Mouse (Mus musculus) hindbrain, embryonic 16.5 days (tissue): Measurements from ENCODE around the gene Gskip. TPM values are rescaled to one million over a fixed set of nuclear protein-coding genes. Genes with fewer than 3 reads are reported as not detected.

Experiments used
- ATAC-seq: fragments of 200-750 bp; cut with Nextera tagmentation; 2 replicates; pipeline ENCODE4 v1.8.0; 2017; ENCODE audit warnings: moderate TSS enrichment, moderate library complexity
- H3K27ac ChIP-seq: fragments of 300-500 bp; sonication (generic); 2 replicates; pipeline ENCODE4 v1.5.1; 2014; ENCODE audit warnings: low read depth, mild to moderate bottlenecking, control low read depth, low read length, moderate library complexity
- H3K27me3 ChIP-seq: fragments of 300-500 bp; sonication (generic); replicated peaks from 2 replicates; pipeline ENCODE4 v1.6.1; 2014; ENCODE audit warnings: low read length; ENCODE audit not compliant: control insufficient read depth, insufficient read depth
- H3K36me3 ChIP-seq: fragments of 300-500 bp; sonication (generic); 2 replicates; pipeline ENCODE4 v1.6.1; 2014; ENCODE audit warnings: mild to moderate bottlenecking, low read length, moderate library complexity, mixed read lengths; ENCODE audit not compliant: control insufficient read depth, insufficient read depth
- H3K4me1 ChIP-seq: fragments of 300-500 bp; sonication (generic); 2 replicates; pipeline ENCODE4 v1.6.1; 2014; ENCODE audit warnings: low read depth, low read length; ENCODE audit not compliant: control insufficient read depth, insufficient read depth
- H3K4me2 ChIP-seq: fragments of 300-500 bp; sonication (generic); 2 replicates; pipeline ENCODE4 v1.6.1; 2014; ENCODE audit warnings: mild to moderate bottlenecking, low read length, control low read depth, moderate library complexity
- H3K4me3 ChIP-seq: fragments of 300-500 bp; sonication (generic); 2 replicates; pipeline ENCODE4 v1.5.1; 2014; ENCODE audit warnings: mild to moderate bottlenecking, low read length, control low read depth, moderate library complexity
- H3K9ac ChIP-seq: fragments of 300-500 bp; sonication (generic); 2 replicates; pipeline ENCODE4 v1.6.1; 2014; ENCODE audit warnings: low read depth, mild to moderate bottlenecking, control low read depth, low read length, moderate library complexity
- H3K9me3 ChIP-seq: fragments of 300-500 bp; sonication (generic); 2 replicates; pipeline ENCODE4 v1.6.1; 2014; ENCODE audit warnings: mild to moderate bottlenecking, low read length, moderate library complexity; ENCODE audit not compliant: control insufficient read depth
- WGBS: fragments of 180-500 bp; shearing (Covaris S2); extraction: QIAGEN DNeasy Blood & Tissue Kit; methylation state at CpG from one replicate; pipeline ENCODE4 v1.1.7; 2014; 5-methylcytosine and 5-hydroxymethylcytosine counted together
- polyA plus RNA-seq: library from polyadenylated mRNA; unstranded; fragments of >200 nt; fragmentation: Nextera tagmentation; extraction: Ambion mirVana; gene quantifications from 2 replicates; pipeline ENCODE4 v1.2.1, GENCODE M21; 2015

Gene Gskip
- polyA plus RNA-seq, 1 experiment from 2014 or later, result 26.0 TPM

- no peak overlapping the region for H3K4me2 ChIP-seq
- H3K9ac ChIP-seq, result no peak overlapping the region
- no peaks in the 10 kb centered on the region for H3K9me3 ChIP-seq
- no peaks in the 10 kb centered on the region for H3K4me1 ChIP-seq
- H3K4me3 ChIP-seq, result no peak overlapping the region
- WGBS, result 77% methylated on average over 6 of the region's 6 CpGs
- H3K27me3 ChIP-seq, result no peaks in the 10 kb centered on the region
- H3K36me3 ChIP-seq, result no peaks in the 10 kb centered on the region
- no peak overlapping the region for H3K27ac ChIP-seq
- no peak for ATAC-seq
Observed at GRCm38 (mm10) chr12:105730851-105731460, 46.3 kb downstream of the Gskip start.

DNA sequence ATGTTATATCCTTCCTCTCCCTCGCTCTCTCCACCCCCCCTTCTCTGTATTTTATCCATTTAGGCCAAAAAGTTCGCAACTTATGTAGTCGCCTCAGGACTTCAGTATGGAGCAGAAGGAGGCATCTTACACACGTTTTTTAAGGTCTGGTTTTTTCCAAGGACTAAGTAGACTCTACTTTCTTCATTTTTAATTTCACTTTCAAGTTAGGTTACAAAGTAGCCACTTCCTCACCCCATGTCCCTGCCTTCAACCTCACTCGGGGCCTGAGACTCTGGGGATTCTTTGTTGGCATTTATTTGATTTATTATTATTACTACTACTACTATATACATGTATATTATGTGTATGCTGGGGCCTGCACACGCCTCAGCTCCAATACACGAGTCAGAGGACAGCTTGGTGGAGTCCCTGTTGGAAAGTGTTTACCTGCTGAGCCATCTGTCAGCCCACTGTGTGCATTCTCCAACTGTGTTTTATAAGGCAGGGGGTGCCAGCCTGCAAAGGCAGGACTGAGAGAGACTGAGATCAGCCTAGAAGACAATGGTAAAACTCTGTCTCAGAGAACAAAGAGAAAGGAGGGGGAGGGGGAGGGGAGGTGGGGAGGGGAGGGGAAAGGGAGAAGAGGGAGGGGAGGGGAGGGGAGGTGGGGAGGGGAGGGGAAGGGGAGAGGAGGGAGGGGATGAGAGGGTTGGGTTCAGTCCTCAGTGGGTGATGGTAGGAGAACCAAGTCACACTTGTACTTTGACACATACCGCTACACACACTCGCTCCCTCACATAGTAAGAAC, 48.9 kb downstream of the Gskip start:
- Histone ChIP-seq H3K4me3 (no peak overlapping the region), H3K9me3 (no peaks in the 10 kb centered on the region), H3K9ac (no peak overlapping the region), H3K27me3 (no peaks in the 10 kb centered on the region), H3K4me2 (no peak overlapping the region), H3K4me1 (no peaks in the 10 kb centered on the region), H3K36me3 (no peaks in the 10 kb centered on the region), H3K27ac (no peak overlapping the region)
- ATAC-seq, result no peak
- WGBS, result 69% methylated on average over 9 of the region's 9 CpGs

DNA sequence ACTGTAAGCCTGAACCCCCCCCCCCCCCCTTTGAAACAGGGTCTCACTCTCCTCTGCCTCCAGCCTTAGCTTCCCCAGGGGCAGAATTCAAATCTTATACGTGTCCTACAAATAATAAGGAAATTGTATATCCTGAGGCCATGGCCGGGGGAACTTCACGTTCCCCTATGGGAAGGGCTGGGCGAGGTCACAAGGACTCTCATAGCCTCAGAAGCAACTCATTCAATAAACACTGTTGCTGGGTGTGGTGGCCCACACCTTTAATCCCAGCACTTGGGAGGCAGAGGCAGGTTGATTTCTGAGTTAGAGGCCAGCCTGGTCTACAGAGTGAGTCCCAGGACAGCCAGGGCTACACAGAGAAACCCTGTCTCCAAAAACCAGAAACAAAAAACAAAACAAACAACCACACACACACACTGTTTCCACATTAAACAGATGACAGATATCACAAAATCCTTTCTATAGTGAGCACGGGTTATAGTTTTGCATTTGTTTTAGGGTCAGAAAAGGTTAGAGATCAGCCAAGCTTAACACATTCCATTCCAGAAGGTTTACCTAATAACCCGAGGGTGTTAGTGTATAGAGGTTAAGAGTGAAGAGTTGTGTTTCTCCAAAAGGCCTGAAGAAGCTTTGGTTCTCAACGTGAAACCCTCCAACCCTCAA, 50.7 kb downstream of the Gskip start:
- H3K4me3 ChIP-seq, result no peak overlapping the region
- no peaks in the 10 kb centered on the region for H3K36me3 ChIP-seq
- 80% methylated on average over 7 of the region's 7 CpGs for WGBS
- H3K27me3 ChIP-seq, result no peaks in the 10 kb centered on the region
- no peaks in the 10 kb centered on the region for H3K9me3 ChIP-seq
- no peak overlapping the region for H3K27ac ChIP-seq
- no peaks in the 10 kb centered on the region for H3K4me1 ChIP-seq
- no peak overlapping the region for H3K9ac ChIP-seq
- H3K4me2 ChIP-seq, result no peak overlapping the region
- no peak for ATAC-seq

GRCm38 (mm10) chr12:105735889-105736251, 51.2 kb downstream of the Gskip start:
- H3K4me1 ChIP-seq, result no peaks in the 10 kb centered on the region
- no peaks in the 10 kb centered on the region for H3K36me3 ChIP-seq
- H3K27ac ChIP-seq, result no peak overlapping the region
- H3K4me3 ChIP-seq, result no peak overlapping the region
- no peak overlapping the region for H3K9ac ChIP-seq
- no peaks in the 10 kb centered on the region for H3K9me3 ChIP-seq
- H3K27me3 ChIP-seq, result no peaks in the 10 kb centered on the region
- WGBS, result 92% methylated on average over 6 of the region's 6 CpGs
- no peak overlapping the region for H3K4me2 ChIP-seq
- ATAC-seq, result no peak

- WGBS, result 80% methylated on average over 15 of the region's 15 CpGs
- no peaks in the 10 kb centered on the region for H3K9me3 ChIP-seq
- H3K27ac ChIP-seq, result no peak overlapping the region
- no peak for ATAC-seq
- H3K36me3 ChIP-seq, result no peaks in the 10 kb centered on the region
- no peaks in the 10 kb centered on the region for H3K27me3 ChIP-seq
- H3K4me1 ChIP-seq, result no peaks in the 10 kb centered on the region
- no peak overlapping the region for H3K4me3 ChIP-seq
- H3K9ac ChIP-seq, result no peak overlapping the region
- no peak overlapping the region for H3K4me2 ChIP-seq
Observed at GRCm38 (mm10) chr12:105738316-105739096, 53.9 kb downstream of the Gskip start.

DNA sequence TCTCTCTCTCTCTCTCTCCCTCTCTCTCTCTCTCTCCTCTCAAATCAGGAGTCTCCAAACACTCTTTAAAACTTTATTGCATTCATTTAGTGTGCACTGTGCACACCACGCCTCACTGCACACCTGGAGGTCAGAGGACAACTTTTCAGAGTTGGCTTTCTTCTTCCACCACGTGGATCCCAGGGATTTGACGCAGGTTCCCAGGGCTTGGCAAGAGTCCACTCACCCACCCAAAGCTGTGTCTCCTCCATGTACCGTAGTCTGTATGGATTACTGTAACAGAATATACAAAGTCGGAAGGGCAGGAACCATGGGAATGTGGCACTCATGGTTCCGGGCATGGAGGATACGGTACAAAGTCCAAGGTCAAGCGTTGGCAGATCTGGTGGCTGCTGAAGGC, 55.0 kb downstream of the Gskip start:
- Histone ChIP-seq H3K36me3 (no peaks in the 10 kb centered on the region), H3K4me3 (no peak overlapping the region), H3K4me1 (no peaks in the 10 kb centered on the region), H3K27ac (no peak overlapping the region), H3K4me2 (no peak overlapping the region), H3K27me3 (no peaks in the 10 kb centered on the region), H3K9ac (no peak overlapping the region), H3K9me3 (no peaks in the 10 kb centered on the region)
- ATAC-seq, result no peak
- WGBS, result 85% methylated on average over 8 of the region's 8 CpGs

DNA sequence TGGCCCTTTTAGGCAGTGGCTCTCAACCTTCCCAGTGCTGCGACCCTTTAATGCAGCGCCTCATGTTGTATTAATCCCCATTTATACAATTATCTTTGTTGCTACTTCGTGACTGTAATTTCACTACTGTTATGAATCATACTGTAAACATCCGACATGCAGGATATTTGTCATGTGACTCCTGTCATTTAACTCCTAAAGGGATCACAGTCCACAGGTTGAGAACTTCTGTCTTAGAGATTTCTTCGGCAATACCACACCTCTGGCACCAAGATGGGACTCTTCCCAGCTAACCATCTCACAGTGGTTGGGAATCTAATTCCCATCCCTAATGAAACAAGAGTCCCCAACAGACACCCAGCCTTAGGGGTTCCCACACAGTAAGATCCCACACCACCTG, 63.5 kb downstream of the Gskip start:
- H3K9ac ChIP-seq, result no peak overlapping the region
- no peaks in the 10 kb centered on the region for H3K9me3 ChIP-seq
- H3K27me3 ChIP-seq, result no peaks in the 10 kb centered on the region
- H3K27ac ChIP-seq, result no peak overlapping the region
- WGBS, result 89% methylated on average over 5 of the region's 5 CpGs
- no peaks in the 10 kb centered on the region for H3K4me1 ChIP-seq
- ATAC-seq, result no peak
- no peak overlapping the region for H3K4me2 ChIP-seq
- H3K4me3 ChIP-seq, result no peak overlapping the region
- no peaks in the 10 kb centered on the region for H3K36me3 ChIP-seq
